ENCODE assay signal across 27 mouse cellular contexts in genomic region chr9:32727058-32727457, GRCm38 (mm10).
DNase-seq lines count a peak whose midpoint lies in the region; ATAC-seq and TF ChIP-seq lines count a peak whose summit lies in the region.
"Had no signal": no experiment of that assay in that cellular context is flagged by ENCODE, and none has a peak within 500 bp of the region (broad histone marks: within the 10 kb centered on the region; RNA-seq: fewer than 3 reads in every experiment).

No protein-coding gene starts in this region.

- WGBS in heart, postnatal 0 days, result 91% methylated on average over 2 of the region's 2 CpGs
- WGBS in heart, embryonic 10.5 days, result 91% methylated on average over 2 of the region's 2 CpGs

- intact Hi-C loops in gastrocnemius, adult 2 months (cut with DNase I), result no loop called here

- no peak for TF ChIP-seq EP300 in heart, postnatal 0 days (IDR thresholded peaks at IDR 0.05; ENCODE audit: low read depth)

- TF ChIP-seq CTCF in gastrocnemius, adult 2 months (IDR thresholded peaks at IDR 0.05), result no peak
- TF ChIP-seq CTCF in heart, postnatal 0 days (IDR thresholded peaks at IDR 0.05; ENCODE audit: low read depth), result no peak

- no peak overlapping the region for H3K4me2 ChIP-seq in heart, postnatal 0 days (ENCODE audit: low read depth, low read length)
- H3K4me2 ChIP-seq: embryonic facial prominence, embryonic 13.5 days; forebrain, embryonic 12.5 days; forebrain, embryonic 15.5 days; heart, embryonic 11.5 days; heart, embryonic 15.5 days; hindbrain, embryonic 12.5 days; hindbrain, embryonic 15.5 days; intestine, embryonic 15.5 days had no signal

- H3K9me3 ChIP-seq in heart, postnatal 0 days (replicated peaks; ENCODE audit: control insufficient read depth, low read length), result no peaks in the 10 kb centered on the region
- no peaks in the 10 kb centered on the region for H3K9me3 ChIP-seq in heart, embryonic 10.5 days
- H3K9me3 ChIP-seq: embryonic facial prominence, embryonic 10.5 days; embryonic facial prominence, embryonic 13.5 days; forebrain, embryonic 12.5 days; forebrain, embryonic 15.5 days; heart, embryonic 15.5 days; hindbrain, embryonic 12.5 days; hindbrain, embryonic 15.5 days; intestine, embryonic 15.5 days had no signal

- peaks cover 37% of the 10 kb centered on the region for H3K36me3 ChIP-seq in heart, postnatal 0 days (replicated peaks; ENCODE audit: control insufficient read depth, insufficient read depth, low read length)
- peaks cover 16% of the 10 kb centered on the region; the same call in 1 of the 2 replicates for H3K36me3 ChIP-seq in heart, embryonic 10.5 days
- H3K36me3 ChIP-seq: forebrain, embryonic 12.5 days; forebrain, embryonic 15.5 days; hindbrain, embryonic 12.5 days; hindbrain, embryonic 15.5 days; intestine, embryonic 15.5 days had no signal

- H3K4me1 ChIP-seq in heart, postnatal 0 days (ENCODE audit: control insufficient read depth, insufficient read depth), result peaks cover 3% of the 10 kb centered on the region; the same call in 1 of the 2 replicates
- peaks cover 1% of the 10 kb centered on the region; the same call in 1 of the 2 replicates for H3K4me1 ChIP-seq in heart, embryonic 10.5 days
- H3K4me1 ChIP-seq: forebrain, embryonic 12.5 days; heart, embryonic 15.5 days; hindbrain, embryonic 15.5 days; intestine, embryonic 15.5 days had no signal

- H3K27ac ChIP-seq in gastrocnemius, adult 2 months, result peak overlapping the region; percentile 35; the same call in 1 of the 2 replicates
- peak overlapping the region; percentile 53; the same call in 1 of the 2 replicates for H3K27ac ChIP-seq in heart, postnatal 0 days (ENCODE audit: low read depth)
- H3K27ac ChIP-seq in heart, embryonic 10.5 days, result no peak overlapping the region
- H3K27ac ChIP-seq: embryonic facial prominence, embryonic 10.5 days; embryonic facial prominence, embryonic 13.5 days; forebrain, embryonic 12.5 days; forebrain, embryonic 15.5 days; heart, embryonic 15.5 days; hindbrain, embryonic 12.5 days; hindbrain, embryonic 15.5 days; intestine, embryonic 15.5 days had no signal

- ATAC-seq in heart, postnatal 0 days (ENCODE audit: insufficient read depth, low read depth), result no peak
- ATAC-seq: forebrain, embryonic 15.5 days; intestine, embryonic 15.5 days had no signal

- no peaks in the 10 kb centered on the region for H3K27me3 ChIP-seq in heart, postnatal 0 days (ENCODE audit: control insufficient read depth, insufficient read depth, low read length)
- H3K27me3 ChIP-seq in heart, embryonic 10.5 days (ENCODE audit: insufficient read depth, poor library complexity, severe bottlenecking), result no peaks in the 10 kb centered on the region
- H3K27me3 ChIP-seq: embryonic facial prominence, embryonic 13.5 days; forebrain, embryonic 15.5 days; heart, embryonic 15.5 days; hindbrain, embryonic 12.5 days; hindbrain, embryonic 15.5 days; intestine, embryonic 15.5 days had no signal

- DNase-seq in gastrocnemius, adult 2 months, result no peak
- no peak for DNase-seq in gastrocnemius, adult 8-10 months (ENCODE audit: low spot score in 2 of 2)
- DNase-seq in heart, postnatal 0 days (ENCODE audit: low spot score), result no peak
- no peak for DNase-seq in heart, embryonic 10.5 days (ENCODE audit: low spot score)
- peak; percentile 21 for DNase-seq in testis, postnatal 14 days (ENCODE audit: low spot score)
- DNase-seq in testis, postnatal 10 days (ENCODE audit: low spot score), result no peak
- no peak for DNase-seq in yolk sac, embryonic 10.5 days (ENCODE audit: low spot score)
- DNase-seq: adrenal gland, adult 8-10 months; adrenal gland, postnatal 25 days; B cell, adult 2 months; cerebellum, adult 11-12 months; cerebellum, adult 8-10 months; cerebellum, postnatal 10 days; cerebellum, postnatal 36 days; embryo, embryonic 11 days; gastrocnemius, postnatal 14 days; heart, adult 18-20 months had no signal

- no peak overlapping the region for H3K4me3 ChIP-seq in gastrocnemius, adult 2 months
- no peak overlapping the region for H3K4me3 ChIP-seq in heart, postnatal 0 days (ENCODE audit: low read depth, low read length)
- H3K4me3 ChIP-seq in heart, embryonic 10.5 days, result no peak overlapping the region
- H3K4me3 ChIP-seq: embryonic facial prominence, embryonic 10.5 days; embryonic facial prominence, embryonic 13.5 days; erythroblast, embryonic 14.5 days; forebrain, embryonic 12.5 days; forebrain, embryonic 15.5 days; heart, embryonic 15.5 days; hindbrain, embryonic 12.5 days; hindbrain, embryonic 15.5 days; intestine, embryonic 15.5 days had no signal

- H3K9ac ChIP-seq in heart, postnatal 0 days (replicated peaks; ENCODE audit: low read depth, low read length), result no peak overlapping the region
- H3K9ac ChIP-seq: embryonic facial prominence, embryonic 13.5 days; forebrain, embryonic 12.5 days; forebrain, embryonic 15.5 days; heart, embryonic 15.5 days; hindbrain, embryonic 12.5 days; hindbrain, embryonic 15.5 days; intestine, embryonic 15.5 days had no signal
